Mouse (Mus musculus) lung, embryonic 14.5 days (tissue): ENCODE results near the gene 2700049A03Rik. TPM values are rescaled to one million over a fixed set of nuclear protein-coding genes. Genes with fewer than 3 reads are reported as not detected.

Experiments used
- ATAC-seq: fragments of 200-750 bp; cut with Nextera tagmentation; 2 replicates; pipeline ENCODE4 v1.8.0; 2017; ENCODE audit warnings: mild to moderate bottlenecking, moderate TSS enrichment, moderate library complexity; ENCODE audit not compliant: insufficient read depth
- DNase-seq: peaks from one replicate; pipeline ENCODE4 v3.0.0-alpha.2; 2015
- H3K27ac ChIP-seq: fragments of 300-500 bp; sonication (generic); 2 replicates; pipeline ENCODE4 v1.5.1; 2014; ENCODE audit warnings: low read depth, mild to moderate bottlenecking, moderate library complexity
- H3K27me3 ChIP-seq: fragments of 300-500 bp; sonication (generic); 2 replicates; pipeline ENCODE4 v1.6.1; 2014; ENCODE audit warnings: low read length, control low read depth; ENCODE audit not compliant: insufficient read depth
- H3K36me3 ChIP-seq: fragments of 300-500 bp; sonication (generic); 2 replicates; pipeline ENCODE4 v1.6.1; 2014; ENCODE audit warnings: control low read depth; ENCODE audit not compliant: insufficient read depth
- H3K4me1 ChIP-seq: fragments of 300-500 bp; sonication (generic); 2 replicates; pipeline ENCODE4 v1.6.1; 2014; ENCODE audit warnings: antibody characterized with exemption, control low read depth; ENCODE audit not compliant: insufficient read depth
- H3K4me2 ChIP-seq: fragments of 300-500 bp; sonication (generic); 2 replicates; pipeline ENCODE4 v1.6.1; 2014; ENCODE audit warnings: mild to moderate bottlenecking
- H3K4me3 ChIP-seq: fragments of 300-500 bp; sonication (generic); 2 replicates; pipeline ENCODE4 v1.5.1; 2014; ENCODE audit warnings: low read depth, low read length
- H3K9ac ChIP-seq: fragments of 300-500 bp; sonication (generic); 2 replicates; pipeline ENCODE4 v1.6.1; 2014
- H3K9me3 ChIP-seq: fragments of 300-500 bp; sonication (generic); 2 replicates; pipeline ENCODE4 v1.6.1; 2016; ENCODE audit warnings: low read depth, low read length, control low read depth
- CTCF ChIP-seq: IDR thresholded peaks from 2 replicates; pipeline ENCODE4 v1.5.1; 2016; ENCODE audit warnings: antibody characterized with exemption, low read depth
- WGBS: fragments of 180-500 bp; shearing (Covaris S2); extraction: QIAGEN DNeasy Blood & Tissue Kit; methylation state at CpG from one replicate; pipeline ENCODE4 v1.1.7; 2014; 5-methylcytosine and 5-hydroxymethylcytosine counted together
- polyA plus RNA-seq: library from polyadenylated mRNA; unstranded; fragments of >200 nt; fragmentation: Nextera tagmentation; extraction: Ambion mirVana; gene quantifications from 2 replicates; pipeline ENCODE4 v1.2.1, GENCODE M21; 2014

Gene 2700049A03Rik
- polyA plus RNA-seq, 1 experiment from 2014 or later, result 13.6 TPM

DNA sequence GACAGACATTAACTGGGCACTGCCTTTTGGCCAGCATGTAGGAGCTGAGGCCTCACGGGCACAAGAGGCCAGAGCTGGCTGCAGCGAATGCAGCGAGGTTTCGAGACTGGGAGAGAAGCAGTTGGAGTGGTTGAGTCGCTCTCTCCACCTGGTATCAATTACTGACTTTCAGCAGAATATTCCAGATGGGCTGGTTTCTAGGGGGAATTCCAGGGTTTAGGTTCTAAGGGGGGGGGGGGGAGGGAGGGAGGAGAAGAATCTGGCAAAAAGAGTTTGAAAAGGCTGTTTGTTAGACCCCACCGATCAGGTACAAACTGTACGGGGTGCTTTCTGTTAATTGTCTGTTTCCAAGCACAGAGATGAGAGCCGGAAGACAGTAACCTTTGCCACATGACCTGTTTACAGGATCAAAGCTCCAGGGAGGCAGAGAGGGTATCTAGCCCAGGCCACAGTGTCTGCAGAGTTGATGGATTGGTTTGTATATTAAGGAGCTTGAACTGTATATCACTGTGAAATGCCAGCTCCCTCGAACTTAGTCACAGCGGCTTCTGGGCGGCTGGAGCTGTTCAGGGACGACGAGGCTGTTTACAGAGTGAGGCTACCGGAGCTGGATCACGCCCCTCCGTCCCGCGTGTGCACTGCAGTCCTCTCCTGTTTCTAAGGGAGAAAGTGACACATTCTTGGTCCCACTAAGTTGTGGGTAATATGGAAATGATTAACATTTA lies 121.7 kb downstream of the 2700049A03Rik start:
- H3K27me3 ChIP-seq, result no peaks in the 10 kb centered on the region
- peak; percentile 54 for ATAC-seq
- H3K9ac ChIP-seq, result no peak overlapping the region
- H3K4me2 ChIP-seq, result peak overlapping the region; percentile 38
- DNase-seq, result peak; percentile 48
- 9% methylated on average over 18 of the region's 18 CpGs for WGBS
- no peak overlapping the region for H3K27ac ChIP-seq
- no peaks in the 10 kb centered on the region for H3K36me3 ChIP-seq
- H3K9me3 ChIP-seq, result peaks cover 5% of the 10 kb centered on the region; the same call in 1 of the 2 replicates
- no peaks in the 10 kb centered on the region for H3K4me1 ChIP-seq
- no peak for TF ChIP-seq CTCF
- no peak overlapping the region for H3K4me3 ChIP-seq

DNA sequence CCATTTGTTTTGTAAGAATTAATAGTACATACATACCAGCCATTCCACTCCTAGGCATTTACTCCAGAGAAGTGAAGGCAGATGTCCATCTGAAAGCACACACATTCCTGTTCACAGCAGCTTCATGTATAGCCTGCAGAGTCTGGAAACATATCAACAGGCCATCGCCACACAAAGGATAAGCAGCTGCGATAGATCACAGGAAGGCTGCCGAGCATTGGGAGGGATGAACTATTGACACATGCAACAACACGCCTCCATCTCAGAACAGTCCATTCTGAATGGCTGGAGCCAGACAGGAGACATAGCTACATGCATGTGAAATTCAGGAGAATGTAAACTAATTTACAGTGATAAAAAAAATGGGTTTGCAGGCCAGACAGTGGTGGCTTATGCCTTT lies 127.6 kb downstream of the 2700049A03Rik start:
- Histone ChIP-seq H3K36me3 (no peaks in the 10 kb centered on the region), H3K4me3 (no peak overlapping the region), H3K9ac (no peak overlapping the region), H3K4me1 (no peaks in the 10 kb centered on the region), H3K27me3 (no peaks in the 10 kb centered on the region), H3K9me3 (peaks cover 5% of the 10 kb centered on the region; the same call in 1 of the 2 replicates), H3K4me2 (no peak overlapping the region), H3K27ac (no peak overlapping the region)
- 52% methylated on average over 4 of the region's 4 CpGs for whole genome bisulfite sequencing
- DNase-seq, result peak; percentile 49
- no peak for ATAC-seq
- TF ChIP-seq CTCF, result no peak

DNA sequence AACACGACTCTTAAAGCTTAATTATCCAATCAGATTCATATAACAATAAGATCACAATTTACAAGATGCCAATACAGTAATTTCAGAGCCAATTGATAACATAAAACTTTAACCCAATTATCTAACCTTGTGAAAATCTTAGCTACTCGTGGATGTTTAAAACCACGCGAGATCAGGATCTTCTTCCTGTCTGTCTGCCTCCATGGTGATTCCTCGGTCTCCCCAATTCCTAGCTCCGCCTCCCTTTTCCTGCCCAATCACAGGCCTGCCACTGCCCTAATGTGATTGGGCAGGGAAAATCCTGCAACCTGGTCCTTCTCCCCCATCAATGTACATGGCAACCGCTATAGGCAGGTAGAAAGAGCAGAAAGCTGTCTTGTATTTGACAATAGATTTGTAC lies 132.7 kb downstream of the 2700049A03Rik start:
- TF ChIP-seq CTCF, result no peak
- ATAC-seq, result no peak
- Histone ChIP-seq H3K36me3 (no peaks in the 10 kb centered on the region), H3K9me3 (no peaks in the 10 kb centered on the region), H3K27me3 (no peaks in the 10 kb centered on the region), H3K9ac (no peak overlapping the region), H3K4me3 (no peak overlapping the region), H3K4me2 (no peak overlapping the region), H3K27ac (no peak overlapping the region), H3K4me1 (no peaks in the 10 kb centered on the region)
- DNase-seq, result no peak
- 86% methylated on average over 7 of the region's 7 CpGs for WGBS

DNA sequence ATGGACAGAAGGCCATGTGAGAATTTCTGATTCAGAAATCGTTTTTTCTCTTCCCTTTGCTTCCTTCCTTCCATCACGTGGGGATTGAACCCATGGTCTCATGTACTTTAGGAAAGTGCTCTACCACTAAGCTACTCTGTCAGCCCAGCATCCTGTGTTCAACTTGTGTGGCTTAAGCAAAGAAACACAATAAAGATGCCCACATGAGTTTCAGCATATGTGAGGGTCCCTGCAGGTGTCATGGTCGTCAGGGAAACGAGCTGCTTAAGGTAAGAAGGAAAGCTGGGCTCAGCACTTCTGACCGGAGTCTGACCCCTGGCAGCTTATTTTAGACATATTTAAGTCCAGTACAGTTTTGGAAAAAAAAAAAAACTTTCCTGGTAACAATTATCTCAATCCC lies 134.5 kb downstream of the 2700049A03Rik start:
- no peak for DNase-seq
- no peaks in the 10 kb centered on the region for H3K27me3 ChIP-seq
- no peak overlapping the region for H3K4me2 ChIP-seq
- H3K27ac ChIP-seq, result no peak overlapping the region
- TF ChIP-seq CTCF, result no peak
- no peaks in the 10 kb centered on the region for H3K9me3 ChIP-seq
- H3K4me3 ChIP-seq, result no peak overlapping the region
- no peak for ATAC-seq
- H3K36me3 ChIP-seq, result no peaks in the 10 kb centered on the region
- 71% methylated on average over 5 of the region's 5 CpGs for WGBS
- no peak overlapping the region for H3K9ac ChIP-seq
- no peaks in the 10 kb centered on the region for H3K4me1 ChIP-seq

DNA sequence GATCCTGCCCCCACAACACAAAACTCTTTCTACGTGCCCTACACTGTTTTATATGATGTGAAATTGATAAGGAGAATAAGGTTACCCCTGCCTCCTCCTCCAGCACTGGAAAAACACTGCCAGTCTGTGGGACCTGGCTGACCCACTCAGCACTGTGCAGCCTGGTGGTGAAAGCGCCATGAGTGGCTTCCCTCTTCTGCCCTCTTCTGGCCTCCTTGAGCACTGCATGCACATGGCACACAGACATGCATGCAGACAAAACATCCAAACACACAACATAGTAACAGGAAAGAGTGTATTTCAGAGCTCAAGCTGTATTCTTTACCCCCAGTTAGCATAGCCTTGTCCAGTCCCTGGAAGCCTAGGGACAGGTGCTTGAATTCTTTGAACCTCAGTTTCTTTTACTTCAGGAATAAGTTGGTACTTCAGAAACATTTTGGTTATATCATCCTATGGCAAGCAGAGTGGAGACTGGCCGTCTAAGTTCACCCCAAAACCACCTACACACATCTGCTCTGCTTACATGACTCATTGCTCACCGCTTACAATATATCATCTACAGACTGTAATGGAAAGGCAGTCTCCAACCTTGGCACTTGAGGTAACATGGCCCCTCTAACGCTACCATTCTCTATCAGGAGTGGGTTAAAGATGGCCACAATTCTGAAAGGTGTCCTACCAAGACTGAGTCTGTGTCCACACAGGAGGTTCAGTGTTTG lies 138.0 kb downstream of the 2700049A03Rik start:
- H3K27ac ChIP-seq, result no peak overlapping the region
- DNase-seq (no peak), ATAC-seq (no peak)
- H3K4me1 ChIP-seq, result no peaks in the 10 kb centered on the region
- 91% methylated on average over 5 of the region's 5 CpGs for WGBS
- no peak overlapping the region for H3K4me3 ChIP-seq
- H3K4me2 ChIP-seq, result no peak overlapping the region
- H3K27me3 ChIP-seq, result no peaks in the 10 kb centered on the region
- no peaks in the 10 kb centered on the region for H3K9me3 ChIP-seq
- TF ChIP-seq CTCF, result peak; percentile 54
- H3K9ac ChIP-seq, result no peak overlapping the region
- H3K36me3 ChIP-seq, result no peaks in the 10 kb centered on the region

DNA sequence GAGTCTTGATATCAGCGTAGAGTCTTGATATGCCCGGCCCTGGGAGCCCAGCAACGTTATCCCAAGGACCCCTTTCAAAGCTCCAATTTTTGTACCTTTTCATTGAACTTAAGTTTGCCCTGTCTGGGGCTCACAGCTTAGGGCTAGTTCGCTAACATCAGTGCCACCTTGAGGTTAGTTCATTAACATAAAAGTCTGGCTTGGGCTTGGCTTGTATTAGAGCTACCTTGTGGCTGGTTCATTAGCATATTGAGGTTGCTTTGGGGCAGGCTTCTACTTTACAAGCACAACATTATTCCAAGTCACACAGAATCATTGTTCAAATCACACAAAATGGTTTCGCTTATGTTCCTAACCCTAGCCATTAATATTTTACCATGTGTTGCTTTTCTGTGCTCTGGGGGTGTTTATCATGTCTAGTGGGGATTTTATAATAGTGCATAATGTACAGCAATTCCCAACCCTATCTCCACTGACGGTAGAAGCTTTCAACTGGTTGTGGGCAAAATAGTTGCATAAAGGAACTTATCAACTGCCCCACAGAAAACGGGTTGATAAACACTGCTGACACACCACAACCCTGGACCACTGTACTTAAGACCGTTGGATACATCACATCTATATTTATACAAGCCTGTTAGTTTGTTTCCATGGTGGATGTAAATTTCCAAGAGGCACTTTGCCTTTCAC lies 139.4 kb downstream of the 2700049A03Rik start:
- Histone ChIP-seq H3K36me3 (no peaks in the 10 kb centered on the region), H3K9ac (no peak overlapping the region), H3K27ac (no peak overlapping the region), H3K9me3 (no peaks in the 10 kb centered on the region), H3K4me3 (no peak overlapping the region), H3K4me2 (no peak overlapping the region), H3K4me1 (no peaks in the 10 kb centered on the region), H3K27me3 (no peaks in the 10 kb centered on the region)
- no peak for ATAC-seq
- WGBS, result 74% methylated on average over 8 of the region's 8 CpGs
- TF ChIP-seq CTCF, result no peak
- DNase-seq, result no peak
